Mouse (Mus musculus): ENCODE results near the gene Srrm1.

The Srrm1 gene

DNA sequence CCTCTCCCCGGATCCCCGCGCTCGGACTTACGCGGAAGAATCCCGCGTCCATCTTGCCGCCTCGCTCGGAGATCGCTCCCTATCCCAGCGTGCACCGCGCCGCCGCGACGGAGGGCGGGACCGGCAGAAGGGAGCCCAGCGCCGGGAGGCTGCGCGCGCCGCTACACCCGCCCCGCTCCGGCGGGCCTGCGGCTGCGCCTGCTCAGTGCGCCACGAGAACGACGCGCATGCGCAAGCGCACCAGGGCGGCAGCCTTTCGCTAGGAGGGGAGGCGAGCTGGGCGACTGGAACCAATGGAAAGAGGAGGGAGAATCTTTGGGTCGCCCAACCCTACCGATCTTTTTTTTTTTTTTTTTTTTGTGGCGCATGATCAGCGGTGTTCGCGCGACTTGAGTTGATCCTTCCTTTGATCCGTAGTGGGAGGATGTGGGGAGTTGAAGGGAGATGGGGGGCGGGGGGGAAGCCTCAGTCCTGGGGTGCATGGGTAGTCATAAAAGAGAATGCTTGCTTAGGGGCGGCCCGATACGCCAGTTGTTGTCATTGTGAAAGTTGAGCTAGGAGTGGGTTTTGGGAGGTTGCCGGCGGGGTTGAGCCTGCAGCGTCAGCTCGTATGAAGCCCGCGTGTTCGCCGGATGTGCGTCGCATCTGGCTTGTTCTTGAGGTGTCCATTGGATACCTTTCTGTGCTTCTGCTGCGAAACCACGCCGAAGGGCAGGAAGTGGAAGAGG lies at the start of gene Srrm1:
TSS of gene Srrm1 (minus strand) at position 256 of the 728 bp plus-strand sequence.
- in situ Hi-C loops (cut with MboI, MseI), result loop anchor here in 1 of 2 experiments (5.0 kb wide), 1 partner anchor 54 kb away; no protein-coding TSS in a partner anchor

DNA sequence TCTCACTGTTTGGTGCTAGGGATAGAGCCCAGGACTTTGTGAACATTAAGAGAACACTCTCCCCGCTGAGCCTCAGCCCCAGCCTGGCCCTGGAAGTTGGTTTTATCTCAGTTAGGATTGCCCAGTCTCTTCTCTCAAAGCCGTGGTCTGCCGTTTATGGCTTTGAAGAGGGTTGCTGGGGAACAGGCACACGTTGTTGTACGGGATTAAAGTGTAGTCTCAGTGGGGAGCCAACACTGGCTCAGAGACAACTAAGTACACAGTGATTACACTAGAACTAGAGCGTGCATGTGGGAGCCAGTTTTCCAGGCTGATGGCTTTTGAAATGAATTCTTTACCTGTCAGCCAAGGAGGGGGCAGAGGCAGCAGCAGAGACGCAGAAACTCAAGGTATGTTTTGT lies 48.8 kb upstream of the Srrm1 start:
- in situ Hi-C loops (cut with MboI, MseI), result no loop called here

DNA sequence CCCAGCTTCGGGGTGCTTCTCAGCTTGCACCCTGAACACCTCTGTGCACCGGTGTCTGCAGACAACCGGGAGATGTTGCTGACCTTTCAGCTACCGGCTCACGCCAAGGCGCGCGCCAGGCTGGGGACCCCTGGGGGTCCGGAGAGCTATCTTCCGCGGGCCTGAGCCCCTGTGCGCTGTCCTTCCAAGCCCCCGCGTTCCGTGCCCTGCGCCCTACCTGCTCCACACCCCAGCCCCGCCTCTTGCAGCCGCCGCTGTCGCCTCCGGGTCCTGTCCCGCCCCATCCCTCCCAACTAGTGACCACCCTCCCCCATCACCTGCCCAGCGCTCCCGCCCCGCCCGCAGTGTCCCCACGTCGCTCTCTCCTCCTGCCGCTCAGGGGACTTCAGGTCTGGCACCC lies 44.9 kb upstream of the Srrm1 start, which contains the start of gene Ncmap:
TSS of gene Ncmap (minus strand) at position 237 of the 400 bp plus-strand sequence.
- in situ Hi-C loops (cut with MboI, MseI), result loop anchor here in 1 of 2 experiments (5.0 kb wide), 1 partner anchor 44 kb away; no protein-coding TSS in a partner anchor

DNA sequence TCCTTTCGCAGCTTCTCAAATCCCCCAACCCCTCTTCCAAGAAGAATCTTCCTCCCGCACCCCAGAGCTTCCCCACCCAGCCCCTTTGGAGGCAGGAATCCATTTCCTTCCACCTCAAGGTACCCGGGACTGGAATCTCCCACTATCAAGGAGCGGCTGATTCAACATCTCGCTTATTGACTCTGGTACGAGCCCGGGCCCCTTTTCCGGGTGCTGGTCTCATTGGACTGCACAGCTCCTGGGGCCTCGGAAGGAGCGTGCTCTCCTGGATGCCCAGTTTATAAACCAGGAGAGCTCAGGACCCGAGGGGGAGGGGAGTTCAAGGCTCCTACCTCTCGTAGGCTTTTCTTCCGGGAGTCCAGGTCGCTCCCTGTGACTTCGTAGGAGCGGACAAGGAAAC lies 44.4 kb upstream of the Srrm1 start:
- in situ Hi-C loops (cut with MboI, MseI), result loop anchor here in 1 of 2 experiments (5.0 kb wide), 1 partner anchor 45 kb away; no protein-coding TSS in a partner anchor

DNA sequence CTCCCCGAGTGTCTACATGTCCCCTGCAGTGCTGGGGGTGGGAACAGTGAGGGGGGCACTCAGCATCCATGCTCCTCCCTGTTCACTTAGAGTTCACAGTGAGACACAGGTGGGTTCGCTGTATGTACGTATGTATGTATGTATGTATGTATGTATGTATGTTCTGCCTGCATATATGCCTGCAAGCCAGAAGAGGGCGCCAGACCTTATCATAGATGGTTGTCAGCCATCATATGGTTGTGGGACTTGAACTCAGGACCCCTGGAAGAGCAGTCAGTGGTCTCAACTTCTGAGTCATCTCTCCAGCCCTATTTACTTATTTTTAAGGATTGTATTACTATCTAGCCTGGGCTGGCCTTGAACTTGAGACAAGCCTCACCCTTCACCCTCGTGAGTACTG lies 43.2 kb upstream of the Srrm1 start:
- in situ Hi-C loops (cut with MboI, MseI), result loop anchor here in 1 of 2 experiments (5.0 kb wide), 1 partner anchor 46 kb away; no protein-coding TSS in a partner anchor

DNA sequence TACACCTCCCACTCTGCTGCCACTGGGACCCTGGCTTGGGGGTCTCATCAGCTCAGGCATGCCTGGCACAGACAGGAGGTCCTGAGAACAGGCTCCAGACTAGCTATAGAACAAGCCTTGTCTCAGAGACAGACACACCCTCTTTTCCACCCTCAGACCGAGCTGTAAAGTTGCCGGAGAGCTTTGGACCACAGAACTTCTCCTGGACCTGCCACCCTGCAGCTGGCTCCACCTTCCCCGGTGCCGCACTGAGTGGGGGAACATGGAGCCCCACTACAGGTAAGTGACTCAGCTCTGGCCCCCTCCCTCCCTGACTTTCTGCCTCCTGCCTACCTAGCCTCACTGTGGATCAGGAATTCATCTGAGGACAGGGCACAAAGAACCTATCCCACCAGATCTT lies 42.3 kb upstream of the Srrm1 start:
- in situ Hi-C loops (cut with MboI, MseI), result loop anchor here in 1 of 2 experiments (5.0 kb wide), 1 partner anchor 47 kb away; no protein-coding TSS in a partner anchor

DNA sequence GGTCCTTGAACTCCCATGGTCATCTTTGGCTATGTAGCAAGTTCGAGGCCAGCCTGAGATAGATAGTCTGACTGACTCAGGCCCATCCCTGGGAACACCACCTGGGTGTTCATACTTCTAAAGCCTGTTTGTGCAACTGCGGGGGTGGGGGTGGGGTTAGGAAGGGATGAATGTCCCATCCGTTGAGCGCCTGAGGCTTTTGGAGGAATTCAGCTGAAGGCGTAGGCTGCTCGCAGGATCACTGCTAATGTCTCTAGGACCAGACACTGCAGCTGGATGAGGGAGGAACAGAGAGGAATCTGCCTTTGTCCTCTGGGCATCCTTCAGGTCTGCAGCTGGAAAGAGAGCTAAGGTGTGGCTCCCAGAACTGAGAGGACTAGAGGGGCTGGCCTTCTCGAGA lies 41.5 kb upstream of the Srrm1 start:
- in situ Hi-C loops (cut with MboI, MseI), result loop anchor here in 1 of 2 experiments (5.0 kb wide), 1 partner anchor 48 kb away; no protein-coding TSS in a partner anchor

DNA sequence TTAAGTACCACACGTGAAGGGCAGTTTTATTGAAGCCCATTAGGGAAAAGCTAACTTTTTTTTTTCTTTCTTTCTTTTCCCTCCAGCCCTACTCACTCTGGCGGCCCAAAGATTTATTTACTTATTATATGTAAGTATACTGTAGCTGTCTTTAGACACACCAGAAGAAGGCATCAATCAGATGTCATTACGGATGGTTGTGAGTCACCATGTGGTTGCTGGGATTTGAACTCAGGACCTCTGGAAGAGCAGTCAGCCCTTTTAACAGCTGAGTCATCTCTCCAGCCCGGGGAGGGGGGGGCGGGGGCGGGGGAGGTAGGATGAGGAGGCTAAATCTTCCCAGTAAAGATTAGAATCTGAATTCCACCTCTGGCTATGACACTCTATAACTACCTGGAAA lies 40.3 kb upstream of the Srrm1 start:
- in situ Hi-C loops (cut with MboI, MseI), result no loop called here

DNA sequence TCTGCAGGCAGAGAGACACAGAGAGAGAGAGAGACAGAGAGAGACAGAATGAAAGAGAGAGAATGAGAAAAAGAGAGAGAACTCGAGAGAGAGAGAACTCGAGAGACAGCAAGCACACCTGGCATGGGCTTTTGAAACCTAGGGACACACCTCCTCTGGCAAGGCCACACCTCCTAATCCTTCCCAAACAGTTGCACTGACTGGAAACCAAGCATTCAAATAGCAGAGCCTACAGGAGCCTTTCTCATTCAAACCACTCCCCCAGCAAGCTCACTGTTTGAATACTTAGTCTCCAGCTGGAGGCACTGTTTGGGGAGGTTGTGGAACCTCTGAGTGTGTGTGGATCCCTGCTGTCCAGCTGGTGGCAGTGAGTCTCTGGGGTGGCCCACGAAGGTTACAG lies 39.7 kb upstream of the Srrm1 start:
- in situ Hi-C loops (cut with MboI, MseI), result no loop called here

DNA sequence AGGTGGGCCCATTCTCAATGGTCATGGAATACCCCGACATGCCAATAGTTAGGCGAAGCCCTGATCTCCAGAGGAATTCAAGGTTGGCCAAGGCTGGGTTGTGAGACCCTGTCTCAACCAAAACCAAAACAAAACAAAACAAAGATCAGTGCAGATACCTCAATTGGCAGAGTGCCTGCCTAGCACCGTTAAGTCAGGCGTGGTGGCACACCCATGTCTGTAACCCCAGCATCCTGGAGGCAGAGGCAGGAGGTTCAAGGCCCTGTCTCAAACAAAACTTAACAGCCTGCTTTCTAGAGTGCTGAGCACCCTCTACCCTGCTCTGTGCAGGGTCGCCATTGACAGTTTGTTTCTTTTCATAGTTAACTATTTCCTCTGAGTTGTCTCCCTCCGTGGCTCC lies 37.9 kb upstream of the Srrm1 start:
- in situ Hi-C loops (cut with MboI, MseI), result no loop called here

DNA sequence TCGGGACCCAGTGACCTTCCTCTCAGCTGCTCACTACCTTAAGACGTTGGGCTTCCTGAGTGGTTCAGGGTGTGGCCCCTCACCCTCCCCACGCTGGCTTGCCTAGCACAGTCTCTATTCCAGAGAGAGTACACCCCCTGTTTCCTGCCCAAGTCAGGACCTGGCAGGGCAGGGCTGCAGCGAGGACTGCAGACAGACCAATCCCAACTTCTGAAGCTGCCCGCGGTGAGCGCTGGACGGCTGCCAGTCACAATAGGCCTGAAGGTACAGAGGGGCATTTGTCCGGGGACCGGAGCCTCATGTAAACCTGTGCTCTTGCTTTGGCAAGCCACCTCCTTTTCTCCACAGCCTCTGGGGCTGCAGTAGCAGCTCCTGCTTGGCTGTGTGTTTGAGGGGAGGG lies 32.5 kb upstream of the Srrm1 start:
- in situ Hi-C loops (cut with MboI, MseI), result loop anchor here (5.0 to 10.0 kb wide), 2 partner anchors 107 to 279 kb away; partner anchors contain the start of gene Stpg1 (in 1 of the 2)

DNA sequence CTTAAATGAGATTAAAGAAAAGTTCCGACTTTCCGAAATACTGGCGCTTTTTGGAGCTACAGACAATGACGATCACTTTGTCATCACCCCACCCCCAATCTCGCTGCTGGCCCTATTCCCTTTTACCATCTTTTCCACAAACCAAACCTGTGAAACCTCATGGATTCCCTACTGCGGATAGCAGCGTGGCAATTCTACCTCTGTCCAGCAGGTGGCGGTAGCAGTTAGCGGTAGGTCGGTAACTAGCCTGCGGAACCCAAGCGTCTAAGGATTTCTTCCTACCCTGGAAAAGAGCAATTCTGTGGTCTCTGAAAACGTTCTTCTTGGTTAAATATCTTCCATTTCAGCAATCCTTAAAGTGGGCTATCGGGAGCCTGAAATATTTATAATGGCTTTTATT lies 29.2 kb upstream of the Srrm1 start:
- in situ Hi-C loops (cut with MboI, MseI), result loop anchor here (5.0 to 10.0 kb wide), 2 partner anchors 110 to 282 kb away; partner anchors contain the start of gene Stpg1 (in 1 of the 2)

DNA sequence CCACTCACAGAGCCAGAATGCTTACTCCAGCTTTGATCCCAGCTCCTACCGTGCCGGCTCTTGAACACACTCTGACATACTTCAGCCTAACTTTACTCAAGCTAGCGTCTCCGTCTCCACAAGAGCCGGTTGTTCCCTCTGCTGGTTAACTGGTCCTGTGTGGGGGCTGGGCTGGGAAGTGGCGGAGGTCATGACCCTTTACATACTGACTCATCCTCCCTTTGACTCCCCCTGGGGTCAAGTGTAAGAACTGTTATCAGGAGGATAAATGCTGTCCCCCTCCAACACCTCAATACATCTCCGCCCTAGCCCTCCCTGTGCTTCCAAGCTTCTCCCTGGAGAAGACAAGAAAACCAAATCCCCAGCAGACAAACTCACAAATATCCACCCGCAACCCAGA lies 28.2 kb upstream of the Srrm1 start:
- in situ Hi-C loops (cut with MboI, MseI), result loop anchor here (5.0 to 10.0 kb wide), 2 partner anchors 111 to 283 kb away; partner anchors contain the start of gene Stpg1 (in 1 of the 2)

DNA sequence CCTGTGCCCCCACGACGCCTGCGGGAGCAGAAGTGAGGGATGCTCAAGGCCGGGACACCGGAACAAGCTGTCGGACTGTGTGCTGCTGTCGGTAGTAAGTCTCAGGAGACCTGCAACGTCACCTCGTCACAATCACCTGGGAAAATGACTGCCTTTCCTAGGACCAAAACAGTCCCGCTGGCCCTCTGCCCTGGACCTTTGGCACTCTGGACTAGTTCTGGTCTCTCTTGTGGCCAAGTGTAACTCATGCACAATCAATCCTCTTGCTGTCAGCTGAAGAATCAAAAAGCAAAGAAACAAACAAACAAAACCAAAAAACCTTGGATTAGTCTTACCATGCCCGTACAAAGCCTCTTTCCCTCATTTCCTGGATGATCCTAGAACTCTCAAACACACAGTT lies 24.1 kb upstream of the Srrm1 start:
- in situ Hi-C loops (cut with MboI, MseI), result loop anchor here in 1 of 2 experiments (5.0 kb wide), 1 partner anchor 35 kb away; no protein-coding TSS in a partner anchor

DNA sequence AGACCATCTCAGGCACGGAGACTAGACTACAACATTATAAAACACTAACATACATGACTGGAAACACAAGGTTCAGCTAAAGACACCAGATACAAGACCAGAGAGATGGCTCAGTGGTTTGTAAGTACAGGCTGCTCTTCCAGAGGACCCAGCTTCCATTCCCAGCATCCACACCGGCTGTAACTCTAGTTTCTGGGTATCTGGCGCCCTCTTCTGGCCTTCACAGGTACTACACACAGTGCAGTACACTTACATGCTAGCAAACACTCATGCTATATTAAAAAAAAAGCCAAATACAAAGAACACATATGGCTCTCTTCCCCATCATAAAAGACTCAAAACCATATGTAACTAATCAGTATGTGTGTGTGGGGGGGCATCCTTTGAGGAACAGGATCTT lies 22.3 kb upstream of the Srrm1 start:
- in situ Hi-C loops (cut with MboI, MseI), result loop anchor here in 1 of 2 experiments (5.0 kb wide), 1 partner anchor 37 kb away; no protein-coding TSS in a partner anchor

DNA sequence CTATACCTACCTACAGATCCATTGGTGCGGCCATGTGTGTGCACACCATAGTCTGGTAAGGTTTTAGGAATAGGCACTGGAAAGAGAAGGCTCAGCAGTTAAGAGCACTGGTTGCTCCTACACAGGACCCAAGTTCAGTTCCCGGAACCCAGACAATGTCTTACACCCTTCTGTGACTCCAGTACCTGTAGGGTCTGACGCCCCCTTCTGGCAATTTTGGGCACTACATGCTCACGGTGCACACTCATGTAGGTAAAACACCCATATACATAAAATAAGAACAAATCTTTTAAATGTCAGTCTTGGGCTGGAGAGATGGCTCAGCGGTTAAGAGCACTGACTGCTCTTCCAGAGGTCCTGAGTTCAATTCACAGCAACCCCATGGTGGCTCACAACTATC lies 20.2 kb upstream of the Srrm1 start:
- in situ Hi-C loops (cut with MboI, MseI), result loop anchor here in 1 of 2 experiments (5.0 kb wide), 1 partner anchor 34 kb away; no protein-coding TSS in a partner anchor

DNA sequence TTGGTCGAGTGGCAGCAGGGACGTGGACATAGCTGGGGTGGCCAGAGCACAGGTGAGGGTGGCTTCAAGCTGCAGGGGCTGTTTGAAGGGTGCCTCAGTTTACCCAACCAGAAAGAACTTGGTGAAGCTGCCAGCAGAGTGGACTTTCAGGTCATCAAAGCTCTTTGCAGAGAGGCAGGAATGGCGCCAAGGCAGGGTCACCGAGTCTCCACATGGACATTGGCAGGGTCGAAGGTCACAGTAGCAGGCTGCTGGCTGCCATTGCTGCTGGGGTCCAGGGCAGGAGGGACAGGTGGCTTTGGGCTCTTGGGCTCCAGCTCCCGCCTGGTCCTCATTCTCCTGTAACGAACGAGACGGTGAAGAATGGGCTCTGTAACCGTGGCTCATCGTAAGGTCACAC lies 17.3 kb upstream of the Srrm1 start:
- in situ Hi-C loops (cut with MboI, MseI), result loop anchor here in 1 of 2 experiments (5.0 kb wide), 1 partner anchor 37 kb away; no protein-coding TSS in a partner anchor

DNA sequence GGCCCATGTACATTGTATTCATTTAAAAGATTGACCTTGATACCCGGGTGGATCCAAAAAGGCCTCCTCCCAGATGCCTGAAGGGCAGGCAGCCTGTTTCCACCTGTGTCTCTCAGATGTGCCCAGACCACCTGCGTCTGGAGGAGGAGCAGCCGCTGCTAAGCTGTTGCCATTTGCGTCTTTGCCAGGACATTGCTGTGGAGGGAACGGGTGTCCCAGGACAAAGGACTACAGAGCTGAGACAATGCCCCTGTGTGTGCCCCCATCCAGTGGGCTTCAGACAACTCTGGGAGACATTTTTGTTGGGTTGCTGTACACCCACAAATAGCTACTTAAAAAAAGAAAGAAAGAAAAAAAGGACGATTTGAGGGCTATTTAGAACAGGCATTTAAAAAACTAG lies 9.7 kb upstream of the Srrm1 start:
- in situ Hi-C loops (cut with MboI, MseI), result no loop called here

DNA sequence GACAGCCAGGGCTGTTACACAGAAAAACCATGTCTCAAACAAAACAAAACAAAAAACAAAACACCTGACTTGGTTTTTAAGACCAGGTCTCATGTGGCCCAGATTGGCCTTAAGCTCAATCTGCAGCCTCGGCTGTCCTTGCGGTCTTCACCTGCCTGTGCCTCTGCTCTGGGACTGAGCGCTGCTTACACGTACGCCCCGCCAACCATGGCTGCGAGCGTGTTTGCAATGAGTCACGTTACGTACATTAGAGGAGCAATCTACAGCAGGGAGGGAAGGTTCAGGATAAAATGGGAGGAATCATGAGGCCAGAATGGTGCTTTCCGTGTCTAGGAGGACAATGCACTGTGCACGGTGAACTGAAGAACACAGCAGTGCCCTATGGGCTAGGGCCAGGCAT lies 8.6 kb upstream of the Srrm1 start:
- in situ Hi-C loops (cut with MboI, MseI), result no loop called here

DNA sequence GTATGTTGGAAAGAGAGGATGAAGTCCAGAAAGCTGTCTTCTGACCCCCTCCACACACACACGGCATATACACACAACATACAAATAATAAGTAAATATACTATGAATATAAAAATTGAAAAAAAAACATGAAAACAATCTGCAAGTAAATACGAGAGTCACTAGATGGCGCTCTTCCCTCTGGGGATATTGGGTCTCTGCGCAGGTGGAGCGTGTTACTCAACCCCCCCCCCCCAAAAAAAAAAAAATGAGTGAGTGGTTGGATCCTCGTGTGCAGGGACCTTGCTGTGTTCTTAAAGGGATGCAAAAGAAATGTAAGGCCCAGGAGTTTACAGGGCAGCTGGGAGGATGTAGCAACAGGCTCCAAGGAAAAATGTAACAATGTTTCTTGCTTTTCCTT lies 5.6 kb upstream of the Srrm1 start:
- in situ Hi-C loops (cut with MboI, MseI), result no loop called here

DNA sequence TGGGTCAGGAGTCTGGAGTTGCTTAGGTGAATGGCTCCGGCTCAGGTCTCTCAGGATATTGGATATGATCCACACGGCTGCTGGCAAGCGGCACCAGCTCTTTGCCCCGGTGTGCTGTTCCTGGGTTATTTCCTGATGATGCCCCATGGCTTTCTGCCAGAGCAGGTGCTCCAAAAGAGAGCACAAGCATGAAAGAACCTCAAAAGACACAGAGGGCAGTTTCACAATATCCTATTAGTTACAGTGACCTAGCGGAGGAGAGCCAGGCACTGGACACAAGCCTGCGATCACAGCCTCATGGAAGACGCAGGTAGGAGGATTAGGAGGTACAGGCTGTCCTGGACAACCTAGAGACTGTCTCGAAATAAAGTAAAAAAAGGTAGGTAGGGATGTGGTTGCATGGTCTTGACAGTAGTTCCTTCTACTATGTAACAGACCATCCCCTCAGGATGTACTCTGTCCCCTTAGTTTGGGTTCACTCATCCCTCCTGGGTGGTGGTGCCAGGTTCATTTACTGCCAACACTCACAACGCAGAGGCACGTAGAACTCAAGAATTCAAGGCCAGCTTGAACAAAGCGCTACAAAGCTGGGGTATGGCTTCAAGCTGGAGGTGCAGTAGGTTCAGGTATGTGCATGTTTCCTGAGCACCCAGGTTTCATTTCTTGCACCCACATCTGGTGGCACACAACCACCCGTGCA lies 4.2 kb upstream of the Srrm1 start:
- in situ Hi-C loops (cut with MboI, MseI), result no loop called here
